Mouse (Mus musculus): ENCODE data around the gene Mpped1. TPM values are rescaled to one million over a fixed set of nuclear protein-coding genes. Genes with fewer than 3 reads are reported as not detected.

Gene Mpped1
- polyA plus RNA-seq (2015; fragmentation: Illumina TruSeq; extraction: RNeasy Lipid Tissue Mini Kit (QIAGEN cat#74804); ENCODE audit: low read depth, low replicate concordance), result 129 TPM

GRCm38 (mm10) chr15:83779387-83779786 is at the start of gene Mpped1:
Gene Mpped1, plus strand, starts transcription at chr15:83779467.

Other genes with a start within 250 kb of the Mpped1 start
- 9.8 TPM for gene Tspo, start 215.9 kb upstream of the Mpped1 start, polyA plus RNA-seq (2015; fragmentation: Illumina TruSeq; extraction: RNeasy Lipid Tissue Mini Kit (QIAGEN cat#74804); ENCODE audit: low read depth, low replicate concordance)
- 23.9 TPM for gene Mcat, start 215.7 kb upstream of the Mpped1 start, polyA plus RNA-seq (2015; fragmentation: Illumina TruSeq; extraction: RNeasy Lipid Tissue Mini Kit (QIAGEN cat#74804); ENCODE audit: low read depth, low replicate concordance)
- gene Ttll12, start 184.3 kb upstream of the Mpped1 start, polyA plus RNA-seq (2015; fragmentation: Illumina TruSeq; extraction: RNeasy Lipid Tissue Mini Kit (QIAGEN cat#74804); ENCODE audit: low read depth, low replicate concordance), result 11.7 TPM
- 25.6 TPM for gene Scube1, start 54.4 kb upstream of the Mpped1 start, polyA plus RNA-seq (2015; fragmentation: Illumina TruSeq; extraction: RNeasy Lipid Tissue Mini Kit (QIAGEN cat#74804); ENCODE audit: low read depth, low replicate concordance)

All from brain, adult 10 weeks (tissue).